ENCODE assay signal across 10 mouse cellular contexts in the genomic region with DNA sequence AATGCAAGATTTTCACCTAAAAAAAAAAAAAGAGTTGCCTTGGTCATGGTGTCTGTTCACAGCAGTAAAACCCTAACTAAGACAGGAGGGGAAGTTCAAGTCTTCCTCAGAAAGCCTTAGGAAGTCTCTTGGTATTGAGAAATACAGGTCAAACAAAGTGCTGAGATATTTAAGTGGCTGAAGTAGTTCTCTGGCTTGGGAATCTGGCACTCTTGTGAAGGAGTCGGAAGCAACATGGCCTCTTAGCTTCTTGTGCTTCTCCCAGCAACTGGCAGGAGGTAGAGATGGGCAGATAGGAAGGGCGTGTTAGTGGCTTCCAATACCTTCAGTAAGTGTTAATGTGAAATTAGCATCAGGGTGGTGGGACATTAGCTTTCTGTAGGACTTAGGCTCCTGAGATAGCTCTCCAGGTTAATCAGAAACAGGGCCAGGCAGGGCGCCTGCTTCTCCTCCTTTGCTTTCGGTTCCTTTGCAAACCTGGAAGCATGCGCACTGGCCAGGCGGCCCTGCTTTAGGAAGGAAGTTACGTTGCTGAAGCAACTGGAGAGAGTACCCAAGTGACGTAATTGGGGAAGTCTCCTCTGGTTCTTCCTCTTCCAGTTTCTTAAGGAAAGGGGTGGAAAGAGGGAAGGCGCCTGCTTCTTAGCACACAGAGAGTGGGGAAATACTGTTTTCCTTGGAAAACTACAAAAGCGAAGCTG. TPM values are rescaled to one million over a fixed set of nuclear protein-coding genes. Genes with fewer than 3 reads are reported as not detected.
DNase-seq lines count a peak whose midpoint lies in the region; ATAC-seq and TF ChIP-seq lines count a peak whose summit lies in the region.
"Had no signal": no experiment of that assay in that cellular context is flagged by ENCODE, and none has a peak within 500 bp of the region (broad histone marks: within the 10 kb centered on the region; RNA-seq: fewer than 3 reads in every experiment).

No protein-coding gene starts in this region.

- H3K4me1 ChIP-seq in lung, embryonic 16.5 days (replicated peaks; ENCODE audit: control insufficient read depth, insufficient read depth, low read length), result peaks cover 4% of the 10 kb centered on the region; the same call in 1 of the 2 replicates
- H3K4me1 ChIP-seq in hindbrain, postnatal 0 days (ENCODE audit: insufficient read depth, low read length), result no peaks in the 10 kb centered on the region
- H3K4me1 ChIP-seq: heart, embryonic 15.5 days had no signal

- no peak overlapping the region for H3K4me3 ChIP-seq in lung, embryonic 16.5 days (ENCODE audit: low read length)
- H3K4me3 ChIP-seq in hindbrain, postnatal 0 days (ENCODE audit: low read length), result no peak overlapping the region
- H3K4me3 ChIP-seq: embryonic facial prominence, embryonic 13.5 days; heart, embryonic 15.5 days had no signal

- H3K9me3 ChIP-seq in lung, embryonic 16.5 days (ENCODE audit: control insufficient read depth, low read length), result no peaks in the 10 kb centered on the region
- H3K9me3 ChIP-seq in hindbrain, postnatal 0 days (ENCODE audit: low read length), result no peaks in the 10 kb centered on the region
- H3K9me3 ChIP-seq: embryonic facial prominence, embryonic 13.5 days; heart, embryonic 15.5 days had no signal

- peak overlapping the region; percentile 63 for H3K27ac ChIP-seq in lung, embryonic 16.5 days (ENCODE audit: low read length)
- H3K27ac ChIP-seq in hindbrain, postnatal 0 days, result no peak overlapping the region
- H3K27ac ChIP-seq: embryonic facial prominence, embryonic 13.5 days; heart, embryonic 15.5 days had no signal

- H3K4me2 ChIP-seq in lung, embryonic 16.5 days (ENCODE audit: low read depth, low read length), result no peak overlapping the region
- no peak overlapping the region for H3K4me2 ChIP-seq in hindbrain, postnatal 0 days (ENCODE audit: low read depth, low read length)
- H3K4me2 ChIP-seq: embryonic facial prominence, embryonic 13.5 days; heart, embryonic 15.5 days had no signal

- no peak overlapping the region for H3K9ac ChIP-seq in lung, embryonic 16.5 days (ENCODE audit: low read length)
- no peak overlapping the region for H3K9ac ChIP-seq in hindbrain, postnatal 0 days (replicated peaks; ENCODE audit: low read length)
- H3K9ac ChIP-seq: embryonic facial prominence, embryonic 13.5 days; heart, embryonic 15.5 days had no signal

- TF ChIP-seq CTCF in hindbrain, postnatal 0 days (IDR thresholded peaks at IDR 0.05; ENCODE audit: low read depth), result no peak

- DNase-seq in gastrocnemius, adult 18-20 months (ENCODE audit: low spot score), result peak; percentile 31
- DNase-seq in gastrocnemius, postnatal 36 days, result no peak
- DNase-seq in adrenal gland, adult 2 months, result peak; percentile 52
- peak; percentile 36 to 52 for DNase-seq in heart, postnatal 14 days
- DNase-seq in left cerebral cortex, adult 18-20 months (ENCODE audit: low spot score in 2 of 2), result no peak
- no peak for DNase-seq in ovary, adult 18-20 months (ENCODE audit: low spot score)
- no peak for DNase-seq in hindbrain, postnatal 0 days (ENCODE audit: low spot score)

- intact Hi-C loops in gastrocnemius, postnatal 36 days (cut with DNase I), result no loop called here
- intact Hi-C loops in heart, postnatal 14 days (cut with DNase I), result no loop called here

- H3K36me3 ChIP-seq in lung, embryonic 16.5 days (ENCODE audit: control insufficient read depth, insufficient read depth, low read length), result peaks cover 8% of the 10 kb centered on the region
- H3K36me3 ChIP-seq in hindbrain, postnatal 0 days (ENCODE audit: insufficient read depth, low read length), result no peaks in the 10 kb centered on the region

- 75% methylated on average over 10 of the region's 10 CpGs for WGBS in lung, embryonic 16.5 days
- WGBS in hindbrain, postnatal 0 days, result 94% methylated on average over 10 of the region's 10 CpGs

- peak; percentile 36; the same call in 1 of the 2 replicates for ATAC-seq in lung, embryonic 16.5 days (ENCODE audit: low read depth)
- ATAC-seq in hindbrain, postnatal 0 days, result no peak

- no peaks in the 10 kb centered on the region for H3K27me3 ChIP-seq in lung, embryonic 16.5 days (ENCODE audit: control insufficient read depth, insufficient read depth, low read depth, low read length)
- no peaks in the 10 kb centered on the region for H3K27me3 ChIP-seq in hindbrain, postnatal 0 days (ENCODE audit: insufficient read depth, low read length)
- H3K27me3 ChIP-seq: embryonic facial prominence, embryonic 13.5 days; heart, embryonic 15.5 days had no signal

RNA-seq across cellular contexts. Expression of a gene that starts 38.4 kb away (rescaled TPM):
- total RNA-seq in gastrocnemius, adult 18-20 months (2021), result 10 to 100 TPM; 34.9 to 42.3 TPM
- total RNA-seq in gastrocnemius, postnatal 36 days (2021), result 10 to 100 TPM; 27.3 to 36.0 TPM
- total RNA-seq in adrenal gland, adult 2 months (2021), result 10 to 100 TPM; 51.1 to 56.8 TPM
- 8.6 and 14.9 TPM in 2 replicates for polyA plus RNA-seq in adrenal gland, adult 2 months (2012; rRNA removed)
- total RNA-seq in heart, postnatal 14 days (2021), result 10 to 100 TPM; 43.6 to 44.5 TPM
- polyA plus RNA-seq in lung, embryonic 16.5 days (2015; fragmentation: Nextera tagmentation; extraction: Ambion mirVana), result 38.3 and 39.4 TPM in 2 replicates
- 10 to 100 TPM; 71.4 to 77.4 TPM for total RNA-seq in left cerebral cortex, adult 18-20 months (2021)
- 3.8 and 4.7 TPM in 2 replicates for total RNA-seq in hindbrain, postnatal 0 days (2014; rRNA removed)
- polyA plus RNA-seq in hindbrain, postnatal 0 days (2015; fragmentation: Nextera tagmentation; extraction: Ambion mirVana), result 11.1 and 12.8 TPM in 2 replicates

Comparison
In these comparisons a context has a peak if more than half of its experiments do, and no peak if none do; other contexts are left out.
1. DNase-seq: peak in gastrocnemius, adult 18-20 months (single experiment), adrenal gland, adult 2 months (single experiment) and heart, postnatal 14 days (2 of 2); none in gastrocnemius, postnatal 36 days (0 of 2), left cerebral cortex, adult 18-20 months (0 of 2), ovary, adult 18-20 months (single experiment) and hindbrain, postnatal 0 days (single experiment).